Mouse (Mus musculus): ENCODE measurements at regions not wholly inside any gene's neighbourhood (a gene's known extent, or its start where the extent isn't known, plus 50 kb on each side); places are given as distances from the start of the nearest gene placed in this dataset.
A peak's percentile ranks its signal among the peaks of the same experiment; 100 is the strongest.

DNA sequence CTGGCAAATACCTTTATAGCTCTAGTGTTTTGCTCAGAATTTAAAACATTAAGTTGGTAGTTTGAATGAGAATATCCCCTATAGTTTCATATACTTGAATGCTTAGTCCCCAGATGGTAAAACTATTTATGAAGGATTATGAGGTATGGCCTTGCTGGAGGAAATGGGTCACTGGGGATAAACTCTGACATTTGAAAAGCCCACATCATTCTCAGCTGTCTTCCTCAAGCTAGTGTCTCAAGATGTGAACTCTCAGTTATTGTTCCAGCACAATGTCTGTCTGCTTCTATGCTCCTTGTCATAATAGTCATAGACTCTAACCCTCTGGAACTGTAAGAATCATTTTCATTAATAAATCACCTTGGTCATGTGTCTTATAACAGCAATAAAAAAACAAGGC, 2004.1 kb upstream of the Gm8797 start:
- no peak for DNase-seq

DNA sequence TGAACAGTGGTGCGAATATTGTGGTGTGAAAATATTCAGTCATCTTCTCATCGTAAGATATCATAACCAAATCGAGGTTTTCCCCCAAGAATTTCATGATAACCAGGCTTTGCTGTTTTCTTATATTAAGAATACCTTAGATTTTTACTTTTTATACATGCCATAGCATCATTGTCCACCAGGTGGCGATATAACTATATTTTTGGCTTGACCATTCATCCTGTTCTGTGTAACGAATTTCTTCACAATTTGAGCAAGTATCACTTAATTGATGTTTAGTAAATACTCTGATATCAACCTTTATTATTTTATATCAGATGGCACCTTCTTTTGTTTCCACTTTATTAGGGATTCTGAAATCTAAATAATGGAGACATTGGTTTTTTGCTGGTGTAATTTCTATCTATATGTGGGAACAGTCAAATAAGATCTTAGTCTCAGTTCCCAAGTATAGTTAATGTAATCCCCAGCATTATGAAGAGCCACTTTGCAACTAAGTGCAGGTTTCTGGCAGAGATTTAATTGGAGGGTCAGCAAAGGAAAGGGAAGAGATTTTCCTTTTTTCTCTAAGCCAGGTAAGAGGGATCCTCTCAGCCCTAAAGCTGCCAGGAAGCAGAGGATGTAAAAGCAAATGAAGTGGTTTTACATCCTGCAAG, 1998.9 kb upstream of the Gm8797 start:
- peak; percentile 63 for DNase-seq

DNA sequence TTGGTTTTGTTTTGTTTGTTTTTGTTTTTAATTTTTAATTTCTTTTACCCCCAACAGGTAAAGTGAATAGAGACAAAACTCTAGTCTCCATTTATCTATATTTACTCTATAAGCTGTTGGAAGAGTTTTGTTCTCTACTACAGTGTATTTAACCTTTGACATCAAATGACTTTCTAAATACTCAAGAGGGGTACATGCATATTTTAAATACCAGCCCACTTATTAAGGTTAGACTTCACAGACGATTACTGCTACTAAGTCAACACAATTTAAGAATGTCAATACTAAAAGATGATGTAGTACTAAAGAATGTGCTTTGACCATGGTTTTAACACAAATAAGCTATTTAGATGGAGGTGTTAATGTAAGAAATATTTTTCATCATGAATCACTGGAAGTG, 1989.3 kb upstream of the Gm8797 start:
- no peak for DNase-seq

DNA sequence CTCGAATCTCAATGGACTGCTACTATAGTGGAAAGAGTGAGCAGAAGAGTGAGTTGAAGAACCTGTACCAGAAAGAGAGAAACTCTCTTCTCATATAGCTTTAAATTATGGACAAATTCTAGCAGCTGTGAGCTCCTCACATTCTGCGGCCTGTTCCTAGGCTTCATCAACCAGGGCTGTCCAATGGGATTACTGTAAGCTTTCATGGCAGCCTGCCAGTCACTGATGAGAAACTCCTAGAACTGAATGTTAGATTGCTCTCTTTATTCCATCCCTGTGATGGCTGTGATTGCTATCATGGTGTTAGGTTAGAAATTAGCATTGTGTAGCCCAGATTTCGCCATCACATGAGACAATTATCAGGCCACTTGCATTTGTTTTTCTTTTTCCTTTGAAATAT, 1966.4 kb upstream of the Gm8797 start:
- no peak for DNase-seq

DNA sequence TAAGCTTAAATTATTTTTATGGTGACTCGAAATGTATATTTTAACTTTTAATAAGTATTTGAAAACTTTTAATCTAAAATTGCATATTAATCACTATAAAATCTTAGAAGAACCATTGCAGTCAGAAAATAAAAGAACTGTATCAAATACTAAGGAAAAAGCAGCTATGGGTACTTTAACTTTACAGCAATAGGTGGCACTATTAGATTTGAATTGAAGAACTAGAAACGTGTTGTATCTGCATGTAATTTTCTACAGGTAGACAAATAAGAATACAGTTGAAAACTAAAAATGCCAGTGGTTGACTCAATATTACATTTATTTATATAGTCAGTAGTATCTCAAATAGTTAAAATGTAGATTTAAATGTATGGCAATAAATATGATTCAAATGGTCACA, 1964.6 kb upstream of the Gm8797 start:
- DNase-seq = no peak

DNA sequence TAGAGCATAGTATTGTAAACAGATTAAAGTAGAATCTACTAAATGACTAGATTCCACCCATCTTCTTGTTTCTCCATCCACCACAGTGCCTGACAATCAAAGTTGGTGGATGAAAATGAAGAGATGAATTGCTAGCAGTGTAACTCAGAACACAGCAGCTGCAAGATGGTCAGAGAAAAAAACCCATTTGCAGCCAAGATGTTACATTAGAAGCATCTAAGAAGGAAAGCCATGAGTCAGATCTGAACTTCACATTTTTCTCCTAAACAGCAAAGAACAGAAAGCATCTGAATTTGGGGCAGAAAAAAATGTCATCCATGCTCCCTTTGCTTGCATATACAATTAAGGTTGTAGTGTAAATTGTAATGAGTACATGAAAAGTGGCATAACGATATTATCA, 1942.8 kb upstream of the Gm8797 start:
- no peak for DNase-seq

DNA sequence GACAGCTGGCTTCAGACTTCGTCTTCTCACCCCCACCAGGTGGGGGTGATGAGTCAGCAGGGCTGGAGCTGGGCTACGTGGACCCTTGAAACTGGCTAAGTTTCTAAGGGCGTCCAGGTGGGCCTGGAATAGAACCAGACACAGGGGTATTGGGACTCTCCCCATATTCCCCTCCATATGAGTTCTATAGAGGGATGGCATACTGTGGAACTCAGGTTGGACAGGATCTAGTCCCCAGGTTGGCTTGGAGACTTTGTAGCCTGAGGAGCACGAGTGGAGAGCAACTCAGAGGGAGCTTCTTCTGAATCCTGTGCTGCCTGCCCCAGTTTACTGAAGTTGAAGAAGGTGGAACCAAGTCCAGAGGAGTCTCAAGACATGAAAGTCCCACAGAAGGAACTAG, 1921.6 kb upstream of the Gm8797 start:
- no peak for DNase-seq

DNA sequence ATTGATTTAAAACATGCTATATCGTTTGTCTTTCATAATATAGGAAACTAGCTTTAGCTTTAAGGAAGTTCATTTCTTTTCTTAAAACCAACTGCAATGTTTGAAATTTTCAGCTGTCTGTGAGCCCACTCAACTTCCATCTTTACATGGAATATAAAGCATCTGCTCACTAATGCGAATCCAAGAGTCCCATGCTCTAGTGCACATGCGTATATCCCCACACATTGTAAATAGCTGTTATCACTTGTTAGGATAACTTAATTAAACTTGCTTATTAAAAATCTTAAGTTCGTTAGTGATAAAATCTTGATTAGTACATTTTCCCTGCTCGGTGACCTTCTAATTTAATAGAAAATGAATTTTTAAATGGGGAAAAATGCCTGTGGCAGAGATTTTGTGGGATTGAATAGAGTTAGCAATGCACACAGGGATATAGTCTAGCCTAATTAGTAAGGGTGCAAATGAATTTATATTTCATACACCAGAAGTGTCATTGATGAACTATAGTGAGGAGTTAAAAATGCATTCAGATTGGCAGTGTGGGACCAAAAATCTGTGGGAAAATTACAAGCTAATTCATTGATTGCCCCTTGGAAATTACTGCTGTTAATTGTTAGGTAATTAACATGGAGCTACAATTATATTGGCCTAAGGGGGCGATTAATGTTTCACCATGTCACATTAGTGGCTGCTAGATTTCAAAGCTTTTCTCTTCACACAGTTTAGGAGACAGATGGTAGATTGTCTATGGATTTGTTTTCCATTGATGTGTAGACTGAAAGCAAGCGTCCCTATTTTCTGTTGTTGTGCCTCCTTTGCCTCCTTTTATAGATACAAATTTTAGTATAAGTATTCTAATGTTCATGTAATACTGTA, 1919.0 kb upstream of the Gm8797 start:
- DNase-seq = no peak

Data from embryo, embryonic 11 days (tissue).